Mouse (Mus musculus) cerebellum, adult 2 months (tissue): Measurements from ENCODE around the gene Cdk7. TPM values are rescaled to one million over a fixed set of nuclear protein-coding genes. Genes with fewer than 3 reads are reported as not detected.

Experiments used
- DNase-seq, 2 experiments: peaks; one replicate each; pipeline ENCODE4 v3.0.0; 2021
- H3K27ac ChIP-seq: fragments of 200-500 bp; 2 replicates; pipeline ENCODE4 v1.5.1; 2012; ENCODE audit warnings: low read length, control low read depth, inconsistent platforms; ENCODE audit not compliant: insufficient read depth
- H3K27me3 ChIP-seq: fragments of 200-500 bp; 2 replicates; pipeline ENCODE4 v1.6.1; 2012; ENCODE audit warnings: inconsistent platforms, mild to moderate bottlenecking, low read length, moderate library complexity; ENCODE audit not compliant: control insufficient read depth, insufficient read depth
- H3K4me1 ChIP-seq: fragments of 200-500 bp; 2 replicates; pipeline ENCODE4 v1.6.1; 2011; ENCODE audit warnings: low read length; ENCODE audit not compliant: control insufficient read depth, insufficient read depth
- H3K4me3 ChIP-seq: fragments of 200-500 bp; replicated peaks from 2 replicates; pipeline ENCODE3; 2011; ENCODE audit warnings: mild to moderate bottlenecking, low read depth, low read length, control low read depth; ENCODE audit not compliant: insufficient read depth
- CTCF ChIP-seq: fragments of 200-500 bp; IDR thresholded peaks from 2 replicates; pipeline ENCODE4 v1.5.1; 2011; ENCODE audit warnings: low read depth, mild to moderate bottlenecking, control low read depth, low read length, moderate library complexity, borderline replicate concordance; ENCODE audit not compliant: insufficient read depth
- POLR2A ChIP-seq: fragments of 200-500 bp; IDR thresholded peaks from 2 replicates; pipeline ENCODE4 v1.6.1; 2011; ENCODE audit warnings: low read length, control low read depth, borderline replicate concordance; ENCODE audit not compliant: insufficient read depth
- WGBS: fragments of 180-500 bp; shearing (Covaris S2); methylation state at CpG from one replicate; pipeline ENCODE4 v1.1.7; 2018; 5-methylcytosine and 5-hydroxymethylcytosine counted together
- polyA plus RNA-seq: library from polyadenylated mRNA; depleted of rRNA; stranded (reverse); fragments of >200 nt; gene quantifications from 2 replicates; pipeline ENCODE4 v1.2.3, GENCODE M21; 2012

Cdk7 gene
- polyA plus RNA-seq, 1 experiment = 18.5 TPM

GRCm38 (mm10) chr13:100753011-100753410 is 22.3 kb upstream of the Cdk7 start:
- TF ChIP-seq POLR2A (no peak), CTCF (no peak)
- Histone ChIP-seq H3K27ac (no peak overlapping the region), H3K4me1 (no peaks in the 10 kb centered on the region), H3K4me3 (no peak overlapping the region), H3K27me3 (no peaks in the 10 kb centered on the region)
- 82% methylated on average over 6 of the region's 6 CpGs for WGBS
- DNase-seq = no peak

- Histone ChIP-seq H3K4me3 (no peak overlapping the region), H3K4me1 (no peaks in the 10 kb centered on the region), H3K27ac (no peak overlapping the region), H3K27me3 (no peaks in the 10 kb centered on the region)
- 89% methylated on average over 8 of the region's 8 CpGs for WGBS
- no peak for DNase-seq
- TF ChIP-seq CTCF = no peak
- no peak for TF ChIP-seq POLR2A
These were observed 21.8 kb upstream of the Cdk7 start for GRCm38 (mm10) chr13:100752529-100752928.

GRCm38 (mm10) chr13:100751402-100751801 is 20.7 kb upstream of the Cdk7 start:
- no peaks in the 10 kb centered on the region for H3K4me1 ChIP-seq
- DNase-seq = no peak
- no peaks in the 10 kb centered on the region for H3K27me3 ChIP-seq
- no peak overlapping the region for H3K4me3 ChIP-seq
- TF ChIP-seq CTCF (no peak), POLR2A (no peak)
- WGBS = 86% methylated on average over 3 of the region's 3 CpGs
- H3K27ac ChIP-seq = no peak overlapping the region

GRCm38 (mm10) chr13:100750799-100751198 is 20.1 kb upstream of the Cdk7 start:
- no peaks in the 10 kb centered on the region for H3K27me3 ChIP-seq
- TF ChIP-seq CTCF (no peak), POLR2A (no peak)
- H3K27ac ChIP-seq = no peak overlapping the region
- no peak for DNase-seq
- H3K4me3 ChIP-seq = no peak overlapping the region
- 87% methylated on average over 5 of the region's 5 CpGs for WGBS
- no peaks in the 10 kb centered on the region for H3K4me1 ChIP-seq

GRCm38 (mm10) chr13:100748638-100749037 is 17.9 kb upstream of the Cdk7 start:
- no peaks in the 10 kb centered on the region for H3K4me1 ChIP-seq
- TF ChIP-seq POLR2A = no peak
- no peak for TF ChIP-seq CTCF
- no peak overlapping the region for H3K4me3 ChIP-seq
- no peak overlapping the region for H3K27ac ChIP-seq
- no peaks in the 10 kb centered on the region for H3K27me3 ChIP-seq
- WGBS = 53% methylated on average over 8 of the region's 8 CpGs
- DNase-seq = no peak

- Histone ChIP-seq H3K27ac (no peak overlapping the region), H3K27me3 (no peaks in the 10 kb centered on the region), H3K4me3 (no peak overlapping the region), H3K4me1 (peaks cover 6% of the 10 kb centered on the region)
- no peak for DNase-seq
- no peak for TF ChIP-seq CTCF
- TF ChIP-seq POLR2A = no peak
- WGBS = 81% methylated on average over 3 of the region's 3 CpGs
These were observed 15.4 kb upstream of the Cdk7 start for GRCm38 (mm10) chr13:100746090-100746489.

- peaks cover 6% of the 10 kb centered on the region for H3K4me1 ChIP-seq
- DNase-seq = peak; percentile 94 to 96
- peak; percentile 83 for TF ChIP-seq POLR2A
- no peak for TF ChIP-seq CTCF
- peak within 1 kb of the TSS; percentile 90 for H3K27ac ChIP-seq
- peak within 1 kb of the TSS; percentile 80 for H3K4me3 ChIP-seq
- no peaks in the 10 kb centered on the region for H3K27me3 ChIP-seq
- whole genome bisulfite sequencing = under 1% methylated on average over 52 of the region's 52 CpGs
These were observed 13.5 kb upstream of the Cdk7 start, which contains the start of gene Mrps36 for GRCm38 (mm10) chr13:100744036-100744744. TSS of gene Mrps36 (minus strand) at chr13:100744659.

GRCm38 (mm10) chr13:100743346-100744035 is 12.8 kb upstream of the Cdk7 start:
- TF ChIP-seq POLR2A = no peak
- no peak for TF ChIP-seq CTCF
- WGBS = 62% methylated on average over 11 of the region's 11 CpGs

More at GRCm38 (mm10) chr13:100743346-100744035, 12.8 kb upstream of the Cdk7 start:
- Histone ChIP-seq H3K27ac (no peak overlapping the region), H3K4me1 (peaks cover 6% of the 10 kb centered on the region), H3K4me3 (peak overlapping the region; percentile 80), H3K27me3 (no peaks in the 10 kb centered on the region)
- peak; percentile 16 to 20 for DNase-seq
